Mouse (Mus musculus) urinary bladder, postnatal 14 days (tissue): ENCODE results near the gene Erh.
A peak's percentile ranks its signal among the peaks of the same experiment; 100 is the strongest.

Experiments
- DNase-seq: peaks from one replicate; pipeline ENCODE4 v3.0.0; 2021; ENCODE audit warnings: low spot score

The Erh gene

DNA sequence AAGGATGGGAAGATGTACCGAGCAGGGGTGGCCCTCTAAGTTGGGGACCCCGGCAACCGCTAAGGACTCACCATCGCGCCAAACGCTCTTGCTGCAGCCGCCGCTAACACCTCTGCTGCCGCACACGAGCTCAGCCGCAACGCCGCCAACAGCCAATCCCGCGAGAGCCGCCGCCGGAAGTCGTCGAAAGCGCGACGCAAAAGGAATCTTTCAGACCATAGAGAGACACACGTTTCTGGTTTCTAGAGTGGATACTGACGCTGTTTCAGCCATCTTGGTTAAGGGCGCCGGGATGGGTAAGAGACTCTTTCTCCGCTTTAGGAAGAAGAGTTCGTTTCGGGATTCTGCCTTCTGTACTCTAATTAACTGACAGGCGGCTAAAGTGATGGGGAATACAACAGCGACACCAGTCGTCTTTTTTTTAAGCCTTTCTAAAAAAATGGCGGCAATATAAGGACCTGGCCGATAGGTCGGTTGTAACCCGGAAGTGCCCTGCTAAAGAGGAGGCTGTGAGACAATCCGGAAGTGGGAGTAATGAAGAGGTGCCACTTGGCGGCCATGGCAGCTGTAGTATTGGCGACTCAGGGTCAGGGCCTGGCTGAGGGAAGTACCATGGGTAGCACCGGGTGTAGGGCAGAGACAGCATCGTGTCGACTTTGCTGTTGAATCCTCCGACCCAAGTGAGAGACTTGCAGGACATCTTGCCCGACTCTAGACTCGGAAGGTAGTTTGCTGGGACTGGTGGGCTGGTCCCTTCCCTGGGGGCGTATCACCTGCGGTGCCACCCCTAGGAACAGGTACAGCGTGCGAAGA is at the start of gene Erh, which contains the start of gene Slc39a9:
TSS of gene Erh (minus strand) at position 649 of the 813 bp plus-strand sequence.
TSS of gene Slc39a9 (plus strand) at position 191 of the 813 bp plus-strand sequence.
- peak; percentile 93 for DNase-seq

DNA sequence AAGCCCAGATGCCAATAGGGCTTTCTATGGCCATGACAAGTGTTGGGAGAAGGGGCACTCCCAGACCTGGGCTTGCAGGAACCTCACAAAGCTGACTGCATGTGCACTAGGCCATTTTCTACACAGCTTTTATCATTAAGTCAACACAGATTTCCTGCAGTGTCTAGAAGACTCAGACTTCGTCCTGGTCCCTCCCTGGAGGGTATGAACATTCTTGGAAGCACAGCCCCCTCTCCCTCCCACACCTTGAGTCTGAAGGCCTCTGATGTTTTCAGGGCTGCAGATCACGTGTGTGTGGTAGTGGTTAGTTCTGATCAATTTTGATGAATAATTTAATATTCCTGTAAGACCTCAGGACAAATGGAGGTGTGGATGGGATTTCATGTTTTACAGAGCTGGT is 49.6 kb upstream of the Erh start:
- DNase-seq: no peak

DNA sequence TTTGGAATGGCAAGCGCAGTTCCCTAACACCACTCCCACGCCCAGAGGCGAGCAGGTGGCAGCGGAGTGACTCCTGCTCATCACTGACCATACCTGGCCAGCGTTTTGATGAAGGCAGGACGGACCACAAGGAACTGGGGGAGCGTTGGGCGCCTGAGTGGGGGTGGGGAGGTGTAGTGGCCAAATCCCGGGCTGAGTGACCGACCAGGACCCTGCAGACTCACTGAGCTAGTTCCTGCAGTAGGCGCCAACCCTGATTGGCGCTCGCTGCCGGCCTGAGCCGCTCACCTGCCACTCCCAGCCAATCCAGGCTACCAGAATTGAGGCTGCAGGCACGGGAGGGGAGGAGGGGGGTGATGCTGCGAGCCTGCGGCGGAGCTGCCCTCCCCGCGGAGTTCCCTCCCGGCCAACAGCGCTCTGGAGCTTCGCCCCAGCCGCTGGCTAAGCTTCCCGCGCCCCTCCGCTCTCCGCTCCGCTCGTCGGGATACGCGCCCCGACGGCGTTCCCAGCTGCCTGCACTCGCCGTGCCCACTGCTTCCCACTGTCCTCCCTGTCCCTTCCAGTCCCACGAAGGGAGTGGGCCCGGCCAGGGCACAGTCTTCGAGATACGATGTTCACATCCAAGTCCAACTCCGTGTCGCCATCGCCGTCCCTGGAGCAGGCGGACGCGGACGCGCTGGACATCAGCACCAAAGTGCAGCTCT is 48.3 kb upstream of the Erh start, which contains the start of gene Plekhd1:
TSS of gene Plekhd1 (plus strand) at position 323 of the 704 bp plus-strand sequence.
- DNase-seq: peak; percentile 74

DNA sequence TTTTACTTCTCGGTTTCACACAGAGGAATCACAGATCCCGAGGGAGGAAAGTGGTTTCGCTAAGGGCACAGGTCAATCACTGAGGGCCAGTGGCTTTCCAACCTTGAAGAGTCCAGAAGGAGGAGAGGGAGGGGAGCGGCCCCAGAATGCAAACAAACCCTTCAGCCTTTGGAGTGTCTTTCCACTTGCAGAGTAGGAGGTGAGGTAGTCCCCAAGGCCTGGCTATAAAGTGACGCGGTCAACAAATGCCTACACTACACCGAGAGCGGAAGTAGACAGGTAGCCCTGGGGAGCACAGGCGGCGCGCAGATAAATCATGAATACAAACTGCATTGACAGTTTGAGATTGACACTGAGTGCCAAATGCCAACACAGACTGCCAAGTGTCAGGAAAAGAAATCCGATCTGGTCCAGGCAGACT is 47.5 kb upstream of the Erh start:
- DNase-seq: peak; percentile 20

DNA sequence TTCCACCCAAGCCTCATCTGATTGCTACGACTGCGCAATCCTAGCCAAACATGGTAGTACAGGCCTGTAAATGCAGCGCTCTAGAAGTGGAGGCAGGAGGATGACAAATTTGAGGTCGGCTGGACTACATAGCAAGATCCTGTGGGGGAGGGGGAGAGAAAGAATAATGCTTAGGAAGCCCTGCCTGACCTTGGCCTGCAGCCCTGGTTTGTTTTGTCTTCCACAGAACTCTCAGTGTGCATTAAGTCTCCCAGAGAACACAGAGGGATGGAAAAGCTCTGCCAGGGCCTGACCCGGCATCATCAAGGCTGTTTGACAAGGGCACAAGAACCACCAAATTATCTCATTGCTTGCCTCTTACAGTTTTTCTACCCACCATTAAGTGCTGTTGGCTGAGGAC is 45.6 kb upstream of the Erh start:
- DNase-seq: no peak

DNA sequence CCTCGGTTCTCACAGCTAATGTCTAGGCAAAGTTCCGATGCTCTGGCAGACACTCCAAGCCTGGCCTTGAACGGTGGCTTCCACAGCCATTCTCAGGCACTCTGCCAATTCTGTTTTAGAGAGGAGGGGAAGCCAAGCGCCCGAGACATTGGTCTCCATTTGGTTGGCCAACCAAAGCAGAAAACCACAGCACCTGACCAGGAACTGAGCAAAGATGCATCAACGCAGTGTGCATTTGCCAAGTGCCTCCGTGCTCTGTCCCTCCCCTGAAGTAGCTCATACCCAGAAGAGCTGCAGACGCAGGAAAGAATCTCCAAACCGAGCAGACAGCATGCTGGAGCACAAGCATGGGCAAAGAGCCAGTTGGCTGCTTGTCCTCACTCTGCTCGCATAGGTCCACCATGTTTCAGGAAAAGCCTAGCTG is 43.7 kb upstream of the Erh start:
- peak; percentile 31 for DNase-seq

DNA sequence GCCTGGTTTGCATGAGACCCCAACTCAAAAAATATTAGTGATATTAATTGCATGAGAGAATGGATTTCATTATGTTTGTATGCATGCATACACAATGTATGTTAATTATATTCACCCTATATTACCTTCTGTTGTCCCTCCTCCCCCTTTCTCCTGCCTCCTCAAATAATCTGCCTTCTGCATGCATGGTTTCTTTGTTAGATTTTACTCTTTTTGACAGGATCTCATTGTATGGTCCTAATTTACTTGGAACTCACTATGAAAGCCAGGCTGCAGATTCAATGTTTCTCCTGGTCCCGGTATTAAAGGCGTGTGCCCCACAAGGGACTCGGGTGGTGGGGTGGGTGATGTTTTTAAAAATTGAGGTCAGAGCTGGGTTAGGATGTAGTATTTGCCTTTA is 40.2 kb upstream of the Erh start:
- DNase-seq: no peak

DNA sequence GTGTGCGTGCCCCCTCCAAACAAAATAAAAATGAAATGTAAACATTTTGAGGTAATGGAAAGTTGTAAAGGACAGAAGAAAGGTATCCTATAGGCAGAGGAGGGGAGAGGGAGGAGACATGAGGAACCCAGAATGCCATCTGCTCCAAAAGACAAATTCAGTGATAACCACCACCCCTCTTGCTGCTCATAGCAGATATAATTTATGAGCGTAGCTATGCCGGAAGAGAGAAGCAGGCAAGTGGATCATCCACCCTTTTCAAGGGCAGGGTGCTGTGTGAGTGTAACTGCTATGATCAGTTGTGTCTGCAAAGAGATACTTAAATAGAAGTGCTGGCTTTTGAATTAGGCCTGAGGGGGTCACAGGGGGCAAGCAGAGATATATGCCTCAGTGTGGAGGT is 39.4 kb upstream of the Erh start:
- DNase-seq: no peak

DNA sequence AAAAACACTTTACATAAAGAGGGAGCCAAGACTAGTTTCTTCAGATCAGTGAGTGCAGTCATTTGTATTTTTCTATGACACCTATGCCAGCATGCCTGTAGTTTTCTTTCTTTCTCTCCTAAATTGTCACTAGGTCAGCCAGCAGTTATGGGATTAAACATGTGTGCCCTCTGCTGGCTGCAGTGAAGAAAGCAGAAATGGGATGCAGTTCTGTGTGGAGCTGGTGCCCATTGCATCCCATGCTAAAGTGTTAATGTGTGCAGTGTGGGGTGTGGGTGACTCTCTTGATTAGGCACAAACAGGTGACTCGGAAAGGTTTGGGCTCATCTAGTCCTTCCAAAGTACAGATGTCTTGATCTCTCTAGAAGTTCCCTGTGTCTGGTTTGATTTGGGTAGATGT is 37.2 kb upstream of the Erh start:
- DNase-seq: peak; percentile 21

DNA sequence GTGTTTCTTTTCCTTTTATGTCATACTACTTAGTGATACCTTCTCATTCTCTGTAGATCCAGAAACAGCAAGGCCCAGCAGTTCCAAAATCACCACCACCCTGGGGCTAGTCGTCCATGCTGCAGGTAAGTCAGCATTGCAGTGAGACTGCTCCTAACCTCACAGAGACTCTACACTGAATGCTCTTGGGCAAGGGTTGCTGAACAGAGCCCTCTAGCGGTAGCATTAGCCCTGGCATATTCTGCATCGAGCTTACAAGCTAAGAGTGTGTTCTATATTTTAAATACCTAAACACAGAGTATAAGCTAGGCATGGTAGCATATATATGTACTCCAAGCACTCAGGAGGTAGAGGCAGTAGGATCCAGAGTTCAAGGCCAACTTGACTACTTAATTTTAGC is 29.0 kb upstream of the Erh start:
- peak; percentile 69 for DNase-seq

DNA sequence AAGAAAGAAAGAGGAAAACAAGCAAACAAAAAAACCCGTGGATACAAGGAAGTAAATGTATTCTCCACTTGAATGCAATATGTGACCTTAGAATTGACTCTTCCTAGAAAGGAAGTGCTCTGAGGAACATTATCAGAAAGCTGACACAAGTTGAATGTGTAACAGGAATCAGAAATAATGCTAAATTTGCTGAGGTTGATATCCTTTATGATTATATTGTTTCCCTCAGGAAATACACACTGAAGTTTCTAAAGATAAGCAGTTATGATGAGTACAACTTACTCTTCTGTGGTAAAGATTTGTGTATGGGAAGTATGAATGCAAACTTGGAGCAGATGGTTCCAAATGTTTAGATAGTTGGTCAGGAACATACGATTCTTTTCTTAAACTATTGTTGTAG is 24.2 kb upstream of the Erh start:
- no peak for DNase-seq

DNA sequence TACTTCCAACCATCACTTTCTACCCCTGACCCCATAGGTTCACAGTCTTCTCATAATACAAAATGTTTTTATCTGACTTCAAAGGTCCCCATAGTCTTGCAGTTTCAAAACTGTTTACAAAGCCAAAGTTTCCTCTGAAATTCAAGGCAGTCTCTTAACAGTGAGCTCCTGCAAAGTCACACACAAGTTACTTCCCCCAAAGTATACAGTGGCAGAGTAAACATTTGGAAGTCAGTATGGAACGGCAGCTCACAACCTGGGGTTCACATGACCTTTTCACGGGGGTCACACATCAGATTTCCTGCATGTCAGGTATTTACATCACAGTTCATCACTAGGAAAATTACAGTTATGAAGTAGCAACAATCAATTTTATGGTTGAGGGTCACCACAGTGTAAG is 19.8 kb upstream of the Erh start:
- no peak for DNase-seq

DNA sequence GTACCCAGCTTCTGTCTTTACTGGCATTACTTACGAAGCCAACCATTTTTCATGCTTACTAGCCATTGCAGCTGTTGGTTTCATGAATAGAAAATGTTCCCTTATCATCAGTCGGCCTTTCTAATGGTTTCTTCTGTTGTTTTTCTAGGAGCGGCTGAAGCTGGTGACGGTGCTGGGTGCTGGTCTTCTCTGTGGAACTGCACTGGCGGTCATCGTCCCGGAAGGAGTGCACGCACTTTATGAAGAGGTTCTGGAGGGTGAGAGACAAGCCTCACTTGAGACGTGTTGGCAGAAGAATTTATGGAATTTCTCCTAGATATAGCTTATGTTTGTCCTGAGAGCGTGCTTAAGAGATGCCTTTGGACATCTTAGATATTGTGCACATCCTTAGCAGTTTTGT is 18.2 kb upstream of the Erh start:
- no peak for DNase-seq

DNA sequence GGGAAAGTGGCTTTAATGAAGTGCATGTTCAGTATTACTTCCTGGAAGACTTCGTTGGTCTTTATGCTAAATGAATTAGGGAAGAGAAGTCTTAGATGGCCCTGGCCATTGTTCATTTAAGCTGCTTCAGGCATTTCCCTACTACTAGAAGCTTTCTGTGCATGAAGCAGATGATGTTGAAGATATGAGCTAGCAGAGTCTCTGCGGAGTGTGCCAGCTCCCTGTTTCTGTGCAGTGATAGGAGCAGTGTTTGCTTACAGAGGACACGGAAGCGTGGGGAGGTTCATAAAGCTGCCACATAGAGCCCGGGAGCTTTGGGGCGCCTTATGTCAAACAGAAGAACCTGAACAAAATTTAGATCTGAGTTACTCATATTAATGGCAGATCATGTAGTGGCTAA is 14.5 kb upstream of the Erh start:
- DNase-seq: no peak

DNA sequence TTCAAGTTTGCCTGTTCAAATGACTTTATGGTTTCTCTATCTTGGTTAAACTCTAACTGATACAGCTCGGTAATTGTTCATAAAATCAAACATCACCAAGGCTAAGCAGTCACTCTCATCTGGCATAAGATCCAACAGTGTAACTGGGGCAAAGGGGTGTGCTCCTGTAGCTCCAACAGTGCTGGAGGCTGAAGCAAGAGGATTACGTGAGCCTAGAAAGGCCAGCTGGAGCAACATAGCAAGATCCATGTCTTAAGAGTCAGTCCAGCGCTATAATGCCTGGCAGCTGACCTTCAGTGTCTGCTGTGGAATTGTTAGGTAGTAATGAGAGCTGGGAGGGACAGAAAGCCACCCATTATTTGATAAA is 10.5 kb upstream of the Erh start:
- no peak for DNase-seq

DNA sequence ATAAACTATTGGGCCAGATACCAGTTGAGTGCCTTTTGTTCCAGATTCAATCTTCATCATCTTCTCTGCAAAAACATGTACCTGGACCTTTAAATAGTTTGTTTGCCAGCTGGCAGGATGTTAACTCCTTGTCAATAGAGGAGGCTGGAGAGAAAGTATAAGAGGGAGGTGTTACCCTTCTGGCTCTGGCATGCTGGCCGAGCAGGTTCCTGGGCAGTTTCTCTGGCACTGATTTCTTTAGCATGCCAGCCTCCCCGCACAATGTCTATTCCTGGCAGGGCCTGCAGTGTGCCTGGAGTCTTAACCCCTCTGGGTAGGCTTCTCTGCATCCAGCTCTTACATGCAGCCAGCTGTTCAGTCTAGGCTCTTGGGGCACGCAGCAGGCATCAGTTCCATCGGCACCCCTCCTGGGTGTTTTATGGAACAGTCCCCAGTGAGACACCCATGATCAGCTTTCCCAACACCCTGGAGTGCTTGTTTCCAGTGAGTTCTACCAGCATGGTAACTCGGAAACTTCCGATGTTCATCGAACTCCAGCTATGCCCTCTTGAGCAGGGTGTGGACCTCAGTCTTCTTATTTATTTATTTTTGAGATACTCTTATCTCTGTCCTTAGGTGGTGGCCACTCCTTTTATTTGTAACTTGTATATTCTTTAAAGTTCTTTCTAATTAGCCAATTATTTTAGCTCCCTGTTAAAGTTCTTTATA is 10.0 kb upstream of the Erh start:
- DNase-seq: peak; percentile 69

DNA sequence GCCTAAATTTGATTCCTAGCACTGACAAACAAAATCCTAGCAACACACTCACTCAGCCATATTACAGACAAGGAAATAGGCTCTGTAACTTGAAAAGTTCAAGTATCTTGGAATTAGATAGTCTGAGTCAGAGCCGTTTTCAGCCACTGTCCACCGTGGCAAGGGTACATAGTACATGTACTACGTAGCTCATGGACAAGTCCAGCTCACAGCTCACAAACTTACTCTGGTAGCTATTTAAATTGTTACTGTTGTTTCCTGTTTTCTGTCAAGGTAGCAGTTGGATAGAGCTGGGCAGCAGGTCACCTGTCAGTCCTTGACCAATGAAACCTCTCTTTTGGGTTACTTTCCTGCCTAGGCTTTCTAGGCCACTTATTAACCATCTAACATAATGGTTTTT is 2.2 kb upstream of the Erh start:
- no peak for DNase-seq

DNA sequence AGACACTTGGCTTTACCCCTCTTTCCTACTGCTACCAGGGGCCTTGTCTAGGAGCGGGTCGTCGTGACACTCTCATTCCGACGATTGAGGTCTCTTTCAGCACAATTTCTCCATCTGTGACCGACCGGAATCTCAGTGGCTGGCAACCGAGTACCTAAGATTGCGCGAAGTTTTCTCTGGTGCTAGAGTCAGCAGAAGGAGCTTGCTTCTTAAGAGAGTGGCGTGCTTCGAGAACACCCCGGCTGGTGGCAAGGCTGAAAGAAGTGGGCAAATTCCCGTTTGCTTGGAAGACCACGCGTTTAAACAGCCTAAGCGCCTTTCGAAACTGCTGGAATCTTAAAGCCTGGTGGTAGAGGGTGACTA is 346 bp upstream of the Erh start:
- no peak for DNase-seq

DNA sequence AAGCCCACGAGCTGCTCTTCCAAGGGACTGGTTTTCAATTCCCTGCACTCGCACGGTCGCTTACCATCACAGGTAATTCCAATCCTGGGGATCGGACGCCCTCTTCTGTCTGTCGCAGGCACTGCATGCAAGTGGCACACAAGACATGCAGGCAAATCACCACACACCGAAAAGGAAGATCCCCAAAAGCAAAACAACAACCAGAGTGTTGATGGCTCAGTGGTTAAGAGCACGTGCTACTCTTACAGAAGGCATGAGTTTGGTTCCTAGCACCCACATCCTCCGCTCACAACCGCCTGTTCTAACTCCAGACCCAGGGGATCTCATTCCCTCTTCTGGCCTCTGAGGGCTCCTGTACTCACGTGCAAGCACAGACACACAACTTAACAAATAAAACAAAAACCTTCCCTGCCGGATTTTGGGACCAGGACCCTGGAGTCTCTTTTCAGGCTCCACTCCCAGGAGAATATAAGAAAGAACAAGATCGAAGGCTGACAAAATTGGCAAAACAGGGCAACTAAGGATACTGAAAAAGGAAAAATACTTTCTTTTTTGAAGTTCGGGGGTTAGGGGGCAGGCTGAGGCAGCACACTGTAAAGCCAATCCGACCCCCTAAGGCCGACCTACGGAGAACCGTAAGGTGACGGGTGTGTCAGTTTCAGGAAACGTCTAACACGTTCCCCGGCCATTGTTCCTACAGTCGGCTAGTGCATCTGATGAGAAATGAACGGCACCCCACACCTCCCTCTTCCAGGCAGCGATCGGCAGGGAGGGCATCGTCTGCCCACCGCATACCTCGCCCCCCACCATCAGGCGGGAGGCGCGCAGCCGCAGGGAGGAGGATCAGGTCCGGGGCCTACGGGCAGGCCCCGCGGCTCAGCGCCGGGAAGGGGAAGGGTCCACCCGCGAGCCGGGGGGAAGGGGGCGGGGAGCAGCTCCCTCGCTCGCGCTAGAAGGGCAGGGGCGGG is 1.1 kb downstream of the Erh start:
- DNase-seq: peak; percentile 65

DNA sequence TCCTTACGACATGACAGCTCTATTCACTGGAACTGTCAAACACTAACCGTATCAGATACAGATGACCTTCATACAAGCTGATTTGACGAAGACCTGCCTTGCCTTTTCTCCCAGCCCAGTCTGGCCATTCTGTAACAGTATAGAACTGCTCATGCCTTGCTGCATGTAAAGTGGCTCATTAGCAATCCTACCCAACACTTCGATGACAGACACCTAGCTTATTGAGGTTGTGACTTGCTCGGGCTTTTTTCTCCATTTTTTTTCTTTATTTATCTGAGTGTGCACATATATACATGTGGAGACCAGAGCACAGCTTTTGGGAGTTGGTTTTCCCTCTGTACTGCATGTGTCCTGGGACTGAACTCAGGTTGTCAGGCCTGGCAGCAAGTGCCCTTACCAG is 12.4 kb downstream of the Erh start:
- no peak for DNase-seq

DNA sequence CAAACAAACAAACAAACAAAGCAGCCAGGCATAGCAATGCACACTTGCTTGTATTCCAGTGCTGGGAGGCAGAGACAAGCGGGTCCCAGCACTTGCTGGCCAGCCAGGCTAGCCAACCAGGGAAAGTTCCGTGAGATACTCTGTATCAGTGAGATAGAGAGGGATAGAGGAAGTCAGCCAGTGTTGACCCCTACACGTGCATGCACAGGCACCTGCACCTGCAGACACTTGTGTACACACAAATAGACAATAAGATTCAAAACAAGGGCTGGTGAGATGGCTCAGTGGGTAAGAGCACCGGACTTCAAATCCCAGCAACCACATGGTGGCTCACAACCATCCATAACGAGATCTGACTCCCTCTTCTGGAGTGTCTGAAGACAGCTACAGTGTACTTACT is 23.6 kb downstream of the Erh start:
- no peak for DNase-seq
